Mouse (Mus musculus) embryo, embryonic 11 days (tissue): ENCODE data around the gene Ogg1.
"Not testable (repeated sequence)": the region's sequence is repeated elsewhere in the genome, so short reads cannot be mapped to it uniquely, and the experiment has no call there.

Experiments used
- DNase-seq: peaks from one replicate; pipeline ENCODE4 v3.0.0-alpha.2; 2015

The Ogg1 gene

DNA sequence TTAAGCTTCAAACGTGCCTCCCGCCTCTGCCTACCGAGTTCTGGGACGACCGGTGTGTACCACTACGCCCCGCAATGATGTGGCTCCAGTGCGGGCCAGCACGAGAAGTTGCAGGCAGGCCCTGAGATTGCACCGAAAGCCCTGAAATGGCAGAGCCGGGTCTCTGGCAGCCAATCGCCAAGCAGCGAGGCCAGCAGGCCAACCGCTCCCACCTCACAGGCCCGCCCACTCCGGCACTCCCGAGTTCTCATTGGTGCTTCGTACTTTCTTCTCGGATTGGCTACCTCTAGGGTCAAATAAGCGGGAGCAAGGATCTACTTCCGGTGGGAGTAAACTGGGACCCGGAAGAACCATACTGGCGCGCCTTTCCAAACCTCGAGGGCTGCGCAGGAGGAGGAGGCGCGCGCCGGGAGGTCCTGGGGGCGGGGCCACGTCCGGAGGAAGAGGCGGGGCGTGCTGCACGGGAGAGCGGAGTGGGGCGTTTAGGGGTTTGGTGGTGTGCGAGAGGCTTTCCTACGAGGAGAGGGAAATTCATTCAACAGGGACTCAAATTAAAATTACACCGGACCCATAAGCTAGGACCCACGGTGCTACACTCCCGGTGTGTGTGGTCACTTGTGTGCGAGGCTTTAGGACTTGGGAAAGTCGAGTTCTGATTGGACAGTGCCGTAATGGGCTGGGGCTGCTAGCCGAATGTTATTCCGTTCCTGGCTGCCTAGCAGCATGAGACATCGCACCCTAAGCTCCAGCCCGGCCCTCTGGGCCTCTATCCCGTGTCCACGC, at the start of gene Ogg1:
Gene Ogg1, plus strand, starts transcription at position 440 of the 783 bp plus-strand sequence.
- DNase-seq = peak; percentile 98

DNA sequence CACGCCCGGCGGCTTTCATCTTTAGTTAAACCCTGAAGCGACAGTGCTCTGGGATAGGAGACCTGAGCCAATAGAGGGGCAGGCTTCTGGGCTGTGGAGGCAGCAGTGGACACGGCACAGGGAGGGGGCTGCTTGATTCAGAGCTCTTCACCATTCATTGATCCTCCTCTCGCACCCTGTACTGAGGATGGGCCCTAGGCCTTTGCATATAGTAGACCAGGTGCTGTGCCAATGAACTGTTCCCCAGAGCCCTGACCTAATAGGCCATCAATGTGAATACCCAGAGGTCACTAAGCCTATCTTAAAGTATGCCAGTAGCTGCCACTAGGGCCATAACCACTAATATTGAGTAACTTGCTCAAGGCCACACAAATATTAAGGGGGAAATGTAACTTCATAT, 45.1 kb upstream of the Ogg1 start:
- no peak for DNase-seq

DNA sequence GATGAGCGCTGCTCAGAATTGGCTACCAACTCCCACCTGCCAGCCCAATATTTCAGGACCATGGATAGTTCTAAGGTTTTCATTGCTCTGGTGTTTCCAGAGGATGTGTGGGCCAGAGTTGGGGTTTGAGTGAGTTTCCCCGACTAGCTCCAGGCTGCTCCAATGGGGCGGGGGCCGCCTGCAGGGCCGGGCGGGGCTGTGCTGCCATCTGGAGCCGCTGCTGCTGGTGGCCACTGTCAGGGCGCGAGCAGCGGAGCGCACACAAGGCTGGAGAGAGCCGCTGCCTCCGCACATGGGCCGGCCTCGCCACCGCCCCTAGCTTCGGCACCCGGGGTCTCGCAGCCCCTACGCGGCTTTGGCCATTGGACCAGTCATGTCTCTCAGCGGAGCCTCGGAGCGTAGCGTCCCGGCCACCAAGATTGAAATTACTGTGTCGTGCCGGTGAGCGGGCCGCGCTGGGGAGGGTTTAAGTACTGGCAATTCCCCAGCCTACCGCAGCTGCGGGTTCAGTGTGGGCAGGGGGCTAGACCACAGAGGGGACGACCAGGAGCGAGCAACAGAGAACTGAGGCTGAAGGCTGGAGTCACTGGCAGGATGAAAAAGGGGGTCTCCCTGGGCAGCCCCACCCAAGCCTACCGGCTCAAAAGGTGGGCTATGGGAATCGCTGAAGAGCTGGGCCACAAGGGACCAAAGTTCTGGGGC, 44.5 kb upstream of the Ogg1 start, which contains the start of gene Cpne9:
Gene Cpne9, plus strand, starts transcription at position 207 of the 702 bp plus-strand sequence.
- DNase-seq = peak; percentile 83

DNA sequence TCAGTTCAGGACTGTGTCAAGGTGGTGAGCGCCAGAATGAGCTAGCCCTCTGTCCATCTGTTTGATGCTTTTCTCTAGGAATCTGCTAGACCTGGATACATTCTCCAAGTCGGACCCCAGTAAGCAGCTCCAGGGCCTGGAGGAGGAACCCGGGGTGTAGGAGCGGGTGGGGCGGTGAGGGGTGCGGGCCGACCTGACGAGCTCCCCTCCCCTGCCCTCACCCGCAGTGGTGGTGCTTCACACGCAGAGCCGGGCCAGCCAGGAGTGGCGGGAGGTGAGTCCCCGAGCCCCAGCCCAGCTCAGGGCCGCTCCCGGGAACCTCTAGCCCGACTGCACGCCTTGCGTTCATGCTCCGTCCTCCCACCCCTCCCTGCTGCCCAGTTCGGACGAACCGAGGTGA, 43.8 kb upstream of the Ogg1 start:
- no peak for DNase-seq

DNA sequence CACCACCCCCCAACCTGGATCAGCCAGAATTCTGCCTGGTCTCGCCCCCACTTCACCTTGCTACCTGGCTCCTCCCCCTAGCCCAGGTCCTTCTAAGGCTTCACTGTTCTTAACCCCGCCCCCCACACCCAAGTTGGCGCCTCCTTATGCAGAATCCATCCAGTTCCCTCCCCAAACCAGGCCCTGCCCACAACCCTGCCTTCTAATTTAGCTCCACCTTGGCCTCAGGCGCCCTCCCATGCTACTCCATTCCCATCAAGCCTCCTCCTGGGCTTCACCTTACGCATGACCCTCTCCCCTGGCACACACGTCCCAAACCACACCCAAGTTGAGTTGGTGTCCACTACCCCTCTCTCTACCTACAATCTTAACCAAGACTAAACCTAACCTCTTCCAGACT, 43.3 kb upstream of the Ogg1 start:
- DNase-seq = peak; percentile 6

DNA sequence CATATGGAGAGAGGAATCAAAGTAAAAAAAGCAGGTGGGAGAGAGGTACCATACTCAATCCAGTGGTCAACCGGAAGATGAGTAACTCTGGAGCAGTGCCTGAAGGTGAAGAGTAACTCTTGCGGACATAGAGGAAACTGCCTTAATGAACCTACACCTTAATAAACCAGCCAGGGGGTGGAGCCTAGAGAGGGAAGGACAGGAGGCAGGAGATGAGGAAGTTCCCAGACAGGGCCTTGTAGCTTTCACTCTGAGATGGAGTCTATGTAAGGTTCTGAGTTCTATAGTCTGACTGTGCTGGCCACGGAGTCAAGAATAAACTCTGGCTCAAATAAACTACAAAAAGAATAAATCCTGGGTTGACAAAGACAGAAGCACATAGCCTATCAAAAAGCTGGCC, 41.8 kb upstream of the Ogg1 start:
- DNase-seq = no peak

DNA sequence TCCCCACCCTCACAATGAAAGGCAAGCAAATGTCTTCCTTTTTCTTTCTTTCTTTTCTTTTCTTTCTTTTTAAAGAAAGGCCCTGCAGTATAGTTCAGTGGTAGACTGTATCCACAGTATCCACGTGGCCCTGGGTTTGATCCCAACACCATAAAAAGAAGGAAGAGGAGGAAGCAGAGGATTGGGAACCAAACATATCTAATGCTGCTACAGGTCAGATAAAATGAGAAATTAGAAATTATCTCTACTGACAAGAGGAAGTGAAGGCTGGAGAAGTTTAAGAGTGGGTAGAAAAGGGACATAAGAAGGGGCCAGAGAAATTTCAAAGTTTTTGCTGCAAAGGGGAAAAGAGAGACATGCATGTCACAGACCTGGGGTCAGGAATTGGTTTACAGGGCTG, 40.5 kb upstream of the Ogg1 start:
- DNase-seq = no peak

DNA sequence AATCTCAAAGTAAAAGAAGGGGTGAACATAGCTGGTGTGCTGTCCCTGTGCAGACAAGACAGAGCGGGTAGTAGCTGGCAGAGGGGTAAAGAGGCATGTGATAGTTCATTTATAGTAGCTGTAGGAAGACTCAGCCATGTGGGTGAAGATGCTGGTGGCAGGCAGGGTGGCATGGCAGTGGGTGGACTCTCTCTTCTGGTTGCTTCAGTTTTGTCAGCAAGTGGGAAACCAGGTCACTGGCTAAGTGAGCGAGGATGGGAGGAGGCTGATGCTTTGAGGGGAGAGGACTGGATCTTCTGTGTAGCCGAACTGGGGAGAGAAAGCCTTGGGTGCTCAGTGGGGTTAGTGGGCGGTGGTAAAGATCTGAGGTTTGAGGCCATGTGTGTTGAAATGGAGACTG, 39.5 kb upstream of the Ogg1 start:
- no peak for DNase-seq

DNA sequence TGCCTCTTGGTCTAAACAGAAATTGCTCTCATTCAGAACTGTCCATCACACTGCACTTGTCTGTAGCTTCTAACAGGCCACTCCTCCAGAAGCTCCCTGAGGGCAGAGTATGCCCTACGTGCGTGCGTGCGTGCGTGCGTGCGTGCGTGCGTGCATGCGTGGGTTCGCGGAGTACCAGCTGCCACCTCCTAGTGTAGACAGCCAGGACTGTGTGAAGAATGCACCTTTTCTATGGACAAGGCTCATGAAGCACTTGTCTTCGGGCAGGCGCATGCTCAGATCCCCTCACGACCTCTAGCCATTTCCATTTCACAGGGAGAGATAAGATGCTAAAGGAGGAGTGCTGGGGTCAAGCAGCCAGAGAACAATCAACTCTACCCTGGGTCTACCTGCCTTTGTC, 37.4 kb upstream of the Ogg1 start:
- no peak for DNase-seq

DNA sequence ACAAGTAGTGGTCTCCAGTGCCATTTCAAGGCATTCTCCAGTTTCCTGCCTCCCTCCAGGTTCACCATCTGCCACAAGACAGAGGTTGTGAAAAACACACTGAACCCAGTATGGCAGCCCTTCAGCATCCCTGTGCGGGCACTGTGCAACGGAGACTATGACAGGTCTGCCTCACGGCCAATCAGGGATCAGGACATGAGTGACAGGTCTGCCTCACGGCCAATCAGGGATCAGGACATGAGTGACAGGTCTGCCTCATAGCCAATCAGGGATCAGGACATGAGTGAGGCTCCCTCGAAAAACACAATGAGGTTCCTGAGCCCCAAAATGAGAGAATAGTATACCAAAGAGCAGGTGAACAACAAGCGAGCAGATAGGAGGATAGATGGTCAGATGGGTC, 36.4 kb upstream of the Ogg1 start:
- no peak for DNase-seq

DNA sequence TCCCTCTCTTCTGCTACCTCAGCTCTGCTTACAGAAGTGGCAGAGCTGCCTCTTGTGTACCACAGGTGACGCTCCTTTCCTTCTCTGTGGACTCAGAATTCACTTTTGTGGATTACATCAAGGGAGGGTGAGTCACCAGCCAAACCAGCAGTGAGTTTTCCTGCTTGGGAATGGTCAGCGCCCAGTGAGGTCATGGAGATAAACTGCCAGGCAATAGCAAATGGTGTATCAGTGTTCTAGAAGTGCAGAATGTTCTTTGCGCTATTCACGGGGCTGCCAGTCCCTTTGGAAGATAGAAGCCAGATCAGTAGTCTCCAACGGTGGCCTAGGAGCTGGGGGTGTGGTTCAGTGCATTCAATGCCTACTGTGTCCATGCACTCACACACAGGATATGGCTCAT, 33.8 kb upstream of the Ogg1 start:
- DNase-seq = no peak

DNA sequence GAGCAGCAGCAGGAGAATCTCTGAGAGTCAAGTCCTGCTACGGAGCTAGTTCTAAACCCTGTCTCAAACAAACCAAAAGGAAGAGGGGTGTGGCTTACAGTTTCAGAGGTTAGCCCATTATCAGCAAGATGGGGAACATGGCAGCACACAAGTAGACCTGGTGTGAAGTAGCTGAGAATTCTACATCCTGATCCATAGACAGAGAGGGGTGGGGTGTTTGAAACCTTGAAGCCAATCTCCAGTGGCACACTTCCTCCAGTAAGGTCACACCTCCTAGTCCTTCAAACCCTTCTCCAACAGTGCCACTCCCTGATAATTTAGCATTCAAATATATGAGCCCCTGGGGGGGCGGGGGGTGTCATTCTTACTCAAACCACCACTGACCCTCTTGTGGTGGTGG, 30.7 kb upstream of the Ogg1 start:
- DNase-seq = no peak

DNA sequence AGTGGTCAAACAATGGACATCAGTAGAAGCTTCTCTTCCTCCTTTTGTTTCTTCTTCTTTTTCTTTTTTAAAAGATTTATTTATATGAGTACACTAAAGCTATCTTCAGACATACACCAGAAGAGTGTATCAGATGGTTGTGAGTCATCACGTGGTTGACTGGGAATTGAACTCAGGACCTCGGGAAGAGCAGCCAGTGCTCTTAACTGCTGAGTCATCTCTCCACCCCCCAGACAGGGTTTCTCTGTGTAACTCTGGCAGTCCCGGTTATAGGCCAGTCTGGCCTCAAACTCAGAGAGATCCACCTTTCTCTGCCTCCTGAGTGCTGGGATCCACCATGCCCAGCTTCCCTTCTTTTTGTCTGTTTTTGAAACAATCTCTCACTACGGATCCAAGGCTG, 30.1 kb upstream of the Ogg1 start:
- no peak for DNase-seq

DNA sequence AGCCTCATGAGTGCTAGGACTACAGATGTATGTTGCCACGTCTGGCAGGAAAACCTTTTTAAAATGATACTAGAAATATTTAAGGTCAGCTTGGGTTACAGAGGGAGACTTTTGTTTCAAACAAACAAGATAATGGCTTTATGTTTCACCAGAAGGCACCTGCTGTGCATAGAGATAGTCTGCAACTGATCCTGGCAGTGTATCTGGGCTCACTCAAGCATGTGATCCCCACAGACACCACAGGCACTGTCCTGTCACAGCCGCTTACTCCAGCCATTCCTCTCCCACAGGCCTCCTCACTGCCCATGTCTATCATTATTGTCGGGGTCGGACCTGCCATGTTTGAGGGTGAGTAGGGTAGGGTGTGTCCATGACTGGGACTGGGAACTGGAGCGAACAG, 25.4 kb upstream of the Ogg1 start:
- no peak for DNase-seq

DNA sequence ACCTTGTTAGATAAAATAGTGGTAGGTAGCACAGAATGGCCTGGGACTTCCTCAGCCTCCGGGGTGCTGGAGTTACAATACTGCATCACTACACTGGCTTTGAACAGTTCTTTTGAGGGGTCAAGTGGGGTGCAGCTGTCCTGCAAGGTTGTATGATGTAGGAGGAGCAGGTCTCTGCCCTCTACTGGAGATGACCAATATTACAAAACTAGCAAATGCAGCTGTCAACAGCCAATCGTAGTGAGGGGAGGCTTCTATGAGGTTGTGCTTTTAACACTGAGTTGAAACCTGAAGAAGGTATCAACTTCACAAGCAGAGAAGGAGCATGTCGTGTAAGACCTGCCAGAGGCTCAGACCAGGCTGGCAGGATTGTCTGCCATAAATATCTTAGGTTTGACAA, 24.5 kb upstream of the Ogg1 start:
- DNase-seq = peak; percentile 53

DNA sequence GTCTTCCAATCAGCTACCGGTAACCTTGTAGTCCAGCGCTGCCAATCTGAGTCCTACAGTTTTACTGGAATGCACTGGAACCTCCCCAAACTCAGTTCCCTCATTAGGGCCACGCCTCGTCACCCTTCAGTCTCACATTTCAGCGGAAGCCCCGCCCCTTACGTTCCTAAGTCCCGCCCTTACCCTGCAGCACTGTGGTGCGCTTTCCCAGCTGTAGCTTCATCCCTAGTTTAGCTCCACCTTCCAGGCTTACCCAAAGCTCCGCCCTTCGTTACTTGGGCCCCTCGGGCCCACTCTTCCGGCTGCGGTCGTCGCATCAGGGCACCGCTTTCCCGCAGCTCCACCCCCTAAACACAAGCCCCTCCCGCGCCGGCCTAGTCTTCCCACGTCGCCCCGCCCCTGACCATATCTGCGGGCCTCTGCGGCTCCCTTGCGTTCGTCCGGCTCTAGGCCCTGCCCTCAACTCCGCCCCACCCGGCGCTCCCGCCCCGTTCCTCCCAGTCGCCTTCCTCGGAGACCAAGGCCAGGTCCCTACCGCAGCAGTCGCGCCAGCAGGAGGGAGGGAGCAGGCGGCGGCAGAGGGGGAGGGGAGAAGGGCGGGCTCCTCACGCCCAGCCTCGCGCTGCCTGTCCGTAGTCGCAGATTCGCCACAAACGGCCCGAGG, 20.3 kb upstream of the Ogg1 start:
- DNase-seq = peak; percentile 100

DNA sequence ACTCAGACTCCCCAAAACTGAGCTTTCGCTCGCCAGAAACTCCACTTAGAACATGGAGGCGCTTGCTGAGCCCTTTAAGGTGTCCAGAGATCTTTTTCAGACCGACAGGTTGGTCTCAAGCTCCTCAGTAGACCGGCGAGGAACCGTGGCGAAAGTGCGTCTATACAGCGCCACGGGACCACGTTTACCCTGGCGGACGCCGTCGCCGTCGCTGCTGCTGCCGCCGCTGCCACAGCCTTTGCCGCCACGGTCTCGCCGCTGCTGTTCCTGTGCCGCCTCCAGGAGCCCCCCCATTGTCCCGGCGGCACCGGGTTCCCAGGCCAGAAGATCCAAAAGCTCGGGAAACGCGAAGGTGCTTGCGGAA, 19.8 kb upstream of the Ogg1 start, which contains the start of gene Brpf1:
Gene Brpf1, plus strand, starts transcription at position 152 of the 364 bp plus-strand sequence.
- no peak for DNase-seq

DNA sequence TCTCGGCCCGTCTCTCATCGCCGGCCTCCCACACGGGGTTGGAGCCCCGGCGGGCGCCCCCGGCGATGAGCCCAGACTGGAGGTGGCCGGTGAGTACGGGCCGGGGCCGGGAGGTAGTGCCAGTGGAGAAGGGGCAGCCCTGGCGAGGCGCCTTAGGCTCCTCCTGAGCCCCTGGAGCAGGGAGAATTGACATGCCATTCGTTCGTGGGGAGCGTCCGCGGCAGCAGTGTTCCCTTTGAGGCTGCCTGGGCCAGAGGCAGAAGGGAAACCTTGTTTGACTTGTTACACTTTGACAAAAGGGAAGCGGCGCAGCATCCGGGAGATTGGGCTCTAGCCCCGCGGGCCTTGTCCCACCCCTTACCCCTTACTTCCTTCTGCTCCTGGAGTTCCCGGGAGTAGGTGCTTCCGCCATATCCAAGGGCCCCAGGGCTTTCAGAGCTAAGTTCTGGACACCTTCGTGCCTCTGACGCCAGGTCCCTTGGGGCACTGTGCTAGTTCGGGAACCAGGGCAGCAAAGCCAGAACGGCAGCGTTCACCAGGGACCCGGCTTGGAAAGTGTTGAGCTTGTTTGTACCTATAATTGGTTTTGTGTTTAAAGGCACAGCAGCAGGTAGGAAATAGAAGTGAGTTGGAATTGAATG, 19.2 kb upstream of the Ogg1 start:
- peak; percentile 37 for DNase-seq

DNA sequence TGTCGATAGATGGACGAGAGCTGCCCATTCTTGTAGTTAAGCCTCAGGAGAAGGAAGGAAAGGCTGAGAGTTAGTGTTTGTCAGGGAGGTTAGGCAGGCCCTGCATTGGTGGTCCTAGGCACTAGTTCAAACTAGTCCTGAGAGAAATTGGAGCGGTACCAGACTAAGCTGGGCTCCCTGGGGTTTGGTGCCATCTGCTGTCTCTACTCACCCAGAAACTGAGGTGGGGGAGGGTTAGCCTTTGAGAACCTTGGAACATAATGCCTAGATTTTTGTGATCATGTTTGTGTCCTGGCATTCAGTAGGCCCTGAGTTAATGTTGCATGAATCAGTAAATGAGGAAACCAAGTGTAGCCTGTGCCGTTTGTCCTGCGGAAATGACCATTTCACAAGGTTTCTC, 18.6 kb upstream of the Ogg1 start:
- peak; percentile 20 for DNase-seq

DNA sequence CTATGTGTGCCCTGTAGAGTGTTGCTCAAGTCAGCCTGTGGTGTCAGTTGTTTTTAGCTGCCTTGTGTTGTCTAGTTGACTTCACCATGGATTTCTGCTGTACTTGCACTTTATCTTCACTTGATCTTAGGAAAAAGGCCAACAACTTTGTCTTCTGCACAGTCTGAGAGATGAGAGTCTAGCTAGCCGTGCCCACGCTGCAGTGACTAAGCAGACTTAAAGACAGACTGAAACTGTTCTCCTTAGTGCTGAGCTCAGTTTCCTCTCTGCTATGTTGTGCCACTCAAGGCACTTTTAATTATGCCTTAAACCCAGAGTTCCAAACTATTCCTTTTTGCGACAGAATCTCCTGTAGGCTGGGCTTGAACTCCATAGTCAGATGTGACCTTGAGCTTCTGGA, 10.8 kb upstream of the Ogg1 start:
- no peak for DNase-seq

DNA sequence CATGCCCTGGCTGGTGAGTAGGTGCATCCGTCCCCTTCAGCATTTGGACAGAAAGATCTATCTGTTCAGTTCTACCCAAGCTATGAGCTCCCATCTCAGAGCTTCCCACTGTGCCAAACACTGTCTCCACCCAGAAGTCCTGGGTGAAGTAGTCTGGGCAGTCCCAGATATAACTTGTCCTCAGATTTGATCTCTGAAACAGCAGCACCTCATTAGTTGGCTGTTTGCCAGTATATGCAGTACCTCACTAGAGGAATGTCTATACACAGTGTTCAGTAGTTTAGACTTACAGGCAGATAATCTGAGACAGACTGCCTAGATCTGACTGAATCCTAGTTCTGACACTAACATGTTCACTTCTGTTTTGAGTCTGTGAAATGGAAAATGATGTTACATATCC, 2.6 kb downstream of the Ogg1 start:
- no peak for DNase-seq

DNA sequence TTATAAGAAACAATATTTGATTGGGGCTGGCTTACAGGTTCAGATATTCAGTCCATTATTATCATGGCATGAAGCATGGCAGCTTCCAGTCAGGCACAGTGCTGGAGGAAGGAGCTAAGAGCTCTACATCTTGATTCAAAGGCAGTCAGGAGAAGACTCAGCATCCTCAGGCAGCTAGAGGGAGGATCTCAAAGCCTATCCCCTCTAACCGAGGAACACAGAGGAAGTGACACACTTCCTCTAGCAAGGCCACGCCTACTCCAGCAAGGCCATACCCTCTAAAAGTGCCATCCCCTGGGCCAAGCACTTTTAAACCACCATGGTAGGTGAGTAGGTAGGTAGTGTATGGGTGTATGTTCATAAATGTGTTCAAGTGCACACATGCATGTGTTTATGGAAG, 3.8 kb downstream of the Ogg1 start:
- DNase-seq = no peak

DNA sequence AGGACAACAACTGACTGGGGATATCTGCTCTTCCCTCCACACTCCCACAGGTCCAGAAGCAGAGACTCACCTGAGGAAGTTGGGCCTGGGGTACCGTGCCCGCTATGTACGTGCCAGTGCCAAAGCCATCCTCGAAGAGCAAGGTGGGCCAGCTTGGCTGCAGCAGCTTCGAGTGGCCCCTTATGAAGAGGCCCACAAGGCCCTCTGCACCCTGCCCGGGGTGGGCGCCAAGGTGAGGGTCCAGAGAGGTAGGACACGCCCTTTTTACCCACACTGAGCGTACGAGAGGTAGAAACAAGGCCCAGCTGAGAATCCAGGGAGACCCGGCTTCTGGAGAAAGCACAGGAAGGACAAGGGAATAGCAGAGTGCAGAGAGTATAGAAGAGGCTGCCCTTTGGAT, 4.9 kb downstream of the Ogg1 start:
- DNase-seq = no peak

DNA sequence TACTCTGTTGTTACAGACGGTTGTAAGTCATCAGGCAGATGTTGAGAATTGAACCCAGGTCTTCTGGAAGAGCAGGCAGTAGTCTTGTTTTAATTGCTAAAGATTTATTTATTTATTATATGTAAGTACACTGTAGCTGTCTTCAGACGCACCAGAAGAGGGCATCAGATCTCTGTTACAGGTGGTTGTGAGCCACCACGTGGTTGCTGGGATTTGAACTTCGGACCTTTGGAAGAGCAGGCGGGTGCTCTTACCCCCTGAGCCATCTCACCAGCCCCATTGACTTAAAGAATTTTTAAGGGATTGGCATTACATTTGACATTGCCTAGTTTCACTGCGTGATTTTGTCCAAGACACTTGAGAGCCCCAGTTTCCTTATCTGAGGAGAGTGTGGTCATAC, 6.0 kb downstream of the Ogg1 start:
- DNase-seq = not testable (repeated sequence)
